Mouse (Mus musculus) G1E (cell line): Measurements from ENCODE around the gene Olfr844. TPM values are rescaled to one million over a fixed set of nuclear protein-coding genes. Genes with fewer than 3 reads are reported as not detected.

Experiments
- ATAC-seq: 2 replicates; pipeline ENCODE4 v1.8.0; 2016; ENCODE audit warnings: mild to moderate bottlenecking; ENCODE audit not compliant: insufficient number of reproducible peaks, poor library complexity, low FRiP score, severe bottlenecking; ENCODE audit errors: extremely low read depth
- DNase-seq: peaks from one replicate; pipeline ENCODE4 v3.0.0; 2012; ENCODE audit warnings: low spot score
- H3K27me3 ChIP-seq: 2 replicates; pipeline ENCODE4 v1.6.1; 2012; ENCODE audit warnings: mild to moderate bottlenecking, low read length, inconsistent platforms; ENCODE audit not compliant: insufficient read depth
- H3K36me3 ChIP-seq: replicated peaks from 2 replicates; pipeline ENCODE3; 2012; ENCODE audit warnings: mild to moderate bottlenecking, inconsistent platforms
- H3K4me1 ChIP-seq: 2 replicates; pipeline ENCODE4 v1.6.1; 2012; ENCODE audit warnings: low read depth, low read length, inconsistent platforms, mixed read lengths; ENCODE audit not compliant: insufficient read depth
- H3K4me3 ChIP-seq: 2 replicates; pipeline ENCODE4 v1.5.1; 2012; ENCODE audit warnings: low read depth, mild to moderate bottlenecking, inconsistent platforms, low read length, moderate library complexity, mixed read lengths
- H3K9me3 ChIP-seq: replicated peaks from 2 replicates; pipeline ENCODE4 v1.6.1; 2012; ENCODE audit warnings: inconsistent platforms
- CTCF ChIP-seq: IDR thresholded peaks from 2 replicates; pipeline ENCODE4 v1.5.1; 2012; ENCODE audit warnings: low read depth, low read length, inconsistent platforms, mixed read lengths
- GATA1 ChIP-seq: IDR thresholded peaks from 2 replicates; pipeline ENCODE4 v1.6.1; 2012; ENCODE audit warnings: borderline replicate concordance, low read length, inconsistent platforms, mixed read lengths
- GATA2 ChIP-seq: IDR thresholded peaks from 2 replicates; pipeline ENCODE4 v1.6.1; 2012; ENCODE audit warnings: low read depth, low read length, inconsistent platforms, borderline replicate concordance
- POLR2AphosphoS5 ChIP-seq: IDR thresholded peaks from 2 replicates; pipeline ENCODE4 v1.6.1; 2012; ENCODE audit warnings: low read depth, low read length, inconsistent platforms; ENCODE audit not compliant: insufficient replicate concordance
- TAL1 ChIP-seq: conservative IDR thresholded peaks from 2 replicates; pipeline ENCODE4 v1.6.1; 2012; ENCODE audit warnings: low read depth, low read length, inconsistent platforms, mixed read lengths
- polyA plus RNA-seq: library from polyadenylated mRNA; stranded (reverse); fragments of >175 nt; gene quantifications from 2 replicates; pipeline ENCODE4 v1.2.3, GENCODE M21; 2012
- total RNA-seq, 2 experiments: library from RNA; stranded (forward) in 1 of 2; stranded (reverse) in 1 of 2; fragments of 200-1000 nt in 1 of 2; fragments of >200 nt in 1 of 2; fragmentation: Nextera tagmentation in 1 of 2; gene quantifications; 2 replicates each; pipeline ENCODE4 v1.2.3; 2014 to 2017

Gene Olfr844
- total RNA-seq (2014; fragmentation: Nextera tagmentation), result not detected in 2 replicates
- 0.11 and 0.17 TPM in 2 replicates for total RNA-seq (2017)
- not detected in 2 replicates for polyA plus RNA-seq

GRCm38 (mm10) chr9:19316047-19316446 lies at the start of gene Olfr844:
Olfr844 (plus strand) TSS chr9:19316347.
- no peaks in the 10 kb centered on the region for H3K4me1 ChIP-seq
- H3K9me3 ChIP-seq, result no peaks in the 10 kb centered on the region
- DNase-seq (no peak), ATAC-seq (no peak)
- H3K4me3 ChIP-seq, result no peak within 1 kb of the TSS
- H3K36me3 ChIP-seq, result no peaks in the 10 kb centered on the region
- no peaks in the 10 kb centered on the region for H3K27me3 ChIP-seq
- no peak for TF ChIP-seq GATA1
- TF ChIP-seq GATA2, result no peak
- no peak for TF ChIP-seq POLR2AphosphoS5
- no peak for TF ChIP-seq TAL1
- TF ChIP-seq CTCF, result no peak

GRCm38 (mm10) chr9:19336157-19336556 lies 20.0 kb downstream of the Olfr844 start, which contains the start of gene Olfr845:
Olfr845 (plus strand) TSS chr9:19336457.
- TF ChIP-seq CTCF (no peak), TAL1 (no peak), GATA2 (no peak), POLR2AphosphoS5 (no peak), GATA1 (no peak)
- H3K4me3 ChIP-seq, result no peak within 1 kb of the TSS

GRCm38 (mm10) chr9:19363905-19364304 lies 47.8 kb downstream of the Olfr844 start, which contains the start of gene Olfr846:
Olfr846 (minus strand) TSS chr9:19364005.
- Histone ChIP-seq H3K4me1 (no peaks in the 10 kb centered on the region), H3K9me3 (no peaks in the 10 kb centered on the region), H3K36me3 (no peaks in the 10 kb centered on the region), H3K27me3 (no peaks in the 10 kb centered on the region), H3K4me3 (no peak within 1 kb of the TSS)
- TF ChIP-seq POLR2AphosphoS5 (no peak), CTCF (no peak), GATA2 (no peak), GATA1 (no peak), TAL1 (no peak)
- DNase-seq (no peak), ATAC-seq (no peak)

More at GRCm38 (mm10) chr9:19336157-19336556, 20.0 kb downstream of the Olfr844 start, which contains the start of gene Olfr845:
- no peak for DNase-seq
- H3K4me1 ChIP-seq, result no peaks in the 10 kb centered on the region
- no peaks in the 10 kb centered on the region for H3K9me3 ChIP-seq
- H3K36me3 ChIP-seq, result no peaks in the 10 kb centered on the region
- no peaks in the 10 kb centered on the region for H3K27me3 ChIP-seq
- no peak for ATAC-seq

Other genes with a start within 250 kb of the Olfr844 start
- not detected in 2 replicates for gene Olfr836, start 196.0 kb upstream of the Olfr844 start, total RNA-seq (2014; fragmentation: Nextera tagmentation)
- 0.12 and 0.27 TPM in 2 replicates for gene Olfr836, start 196.0 kb upstream of the Olfr844 start, total RNA-seq (2017)
- not detected in 2 replicates for gene Olfr836, start 196.0 kb upstream of the Olfr844 start, polyA plus RNA-seq
- gene Olfr837, start 180.0 kb upstream of the Olfr844 start, total RNA-seq (2014; fragmentation: Nextera tagmentation), result not detected in 2 replicates
- 0.11 TPM in 1 of 2 replicates, not detected in the other for gene Olfr837, start 180.0 kb upstream of the Olfr844 start, total RNA-seq (2017)
- gene Olfr837, start 180.0 kb upstream of the Olfr844 start, polyA plus RNA-seq, result not detected in 2 replicates
- gene Olfr839-ps1, start 139.0 kb upstream of the Olfr844 start, total RNA-seq (2014; fragmentation: Nextera tagmentation), result 0.10 TPM in 1 of 2 replicates, not detected in the other
- under 0.01 and 0.11 TPM in 2 replicates for gene Olfr839-ps1, start 139.0 kb upstream of the Olfr844 start, total RNA-seq (2017)
- not detected in 2 replicates for gene Olfr839-ps1, start 139.0 kb upstream of the Olfr844 start, polyA plus RNA-seq
- not detected in 2 replicates for gene Olfr843, start 64.4 kb upstream of the Olfr844 start, total RNA-seq (2014; fragmentation: Nextera tagmentation)
- gene Olfr843, start 64.4 kb upstream of the Olfr844 start, total RNA-seq (2017), result 0.06 and 0.11 TPM in 2 replicates
- gene Olfr843, start 64.4 kb upstream of the Olfr844 start, polyA plus RNA-seq, result not detected in 2 replicates
- not detected in 2 replicates for gene Olfr845, start 20.1 kb downstream of the Olfr844 start, total RNA-seq (2014; fragmentation: Nextera tagmentation)
- 0.11 and 0.12 TPM in 2 replicates for gene Olfr845, start 20.1 kb downstream of the Olfr844 start, total RNA-seq (2017)
- gene Olfr845, start 20.1 kb downstream of the Olfr844 start, polyA plus RNA-seq, result not detected in 2 replicates
- not detected in 2 replicates for gene Olfr846, start 47.7 kb downstream of the Olfr844 start, total RNA-seq (2014; fragmentation: Nextera tagmentation)
- 0.22 and 0.29 TPM in 2 replicates for gene Olfr846, start 47.7 kb downstream of the Olfr844 start, total RNA-seq (2017)
- gene Olfr846, start 47.7 kb downstream of the Olfr844 start, polyA plus RNA-seq, result not detected in 2 replicates
- not detected in 2 replicates for gene Olfr847, start 62.3 kb downstream of the Olfr844 start, total RNA-seq (2014; fragmentation: Nextera tagmentation)
- gene Olfr847, start 62.3 kb downstream of the Olfr844 start, total RNA-seq (2017), result not detected in 2 replicates
- not detected in 2 replicates for gene Olfr847, start 62.3 kb downstream of the Olfr844 start, polyA plus RNA-seq
- gene Olfr849, start 123.9 kb downstream of the Olfr844 start, total RNA-seq (2014; fragmentation: Nextera tagmentation), result not detected in 2 replicates
- 0.05 and 0.06 TPM in 2 replicates for gene Olfr849, start 123.9 kb downstream of the Olfr844 start, total RNA-seq (2017)
- not detected in 2 replicates for gene Olfr849, start 123.9 kb downstream of the Olfr844 start, polyA plus RNA-seq
- gene Olfr850, start 161.9 kb downstream of the Olfr844 start, total RNA-seq (2014; fragmentation: Nextera tagmentation), result not detected in 2 replicates
- 0.60 TPM in 1 of 2 replicates, not detected in the other for gene Olfr850, start 161.9 kb downstream of the Olfr844 start, total RNA-seq (2017)
- not detected in 2 replicates for gene Olfr850, start 161.9 kb downstream of the Olfr844 start, polyA plus RNA-seq
- gene Olfr851, start 176.9 kb downstream of the Olfr844 start, total RNA-seq (2014; fragmentation: Nextera tagmentation), result not detected in 2 replicates
- gene Olfr851, start 176.9 kb downstream of the Olfr844 start, total RNA-seq (2017), result 0.11 TPM in 1 of 2 replicates, not detected in the other
- not detected in 2 replicates for gene Olfr851, start 176.9 kb downstream of the Olfr844 start, polyA plus RNA-seq
- gene Olfr853, start 224.7 kb downstream of the Olfr844 start, total RNA-seq (2014; fragmentation: Nextera tagmentation), result not detected in 2 replicates
- gene Olfr853, start 224.7 kb downstream of the Olfr844 start, total RNA-seq (2017), result 0.22 TPM in 1 of 2 replicates, not detected in the other
- gene Olfr853, start 224.7 kb downstream of the Olfr844 start, polyA plus RNA-seq, result not detected in 2 replicates